Mouse (Mus musculus): ENCODE results near the gene Prex1. TPM values are rescaled to one million over a fixed set of nuclear protein-coding genes. Genes with fewer than 3 reads are reported as not detected.

Prex1 gene
- polyA plus RNA-seq, 1 experiment = 20.1 TPM

GRCm38 (mm10) chr2:166540216-166540615 lies 173.4 kb downstream of the Prex1 start:
- Histone ChIP-seq H3K4me3 (ENCODE audit: low read depth, low read length) (no peak overlapping the region), H3K36me3 (ENCODE audit: control insufficient read depth, insufficient read depth, low read length) (no peaks in the 10 kb centered on the region), H3K27me3 (ENCODE audit: control insufficient read depth, insufficient read depth, low read length) (no peaks in the 10 kb centered on the region), H3K27ac (ENCODE audit: insufficient read depth, low read depth, low read length) (no peak overlapping the region), H3K4me1 (ENCODE audit: control insufficient read depth, insufficient read depth, insufficient read length, low read length) (no peaks in the 10 kb centered on the region)
- WGBS = 70% methylated on average over 1 of the region's 1 CpGs
- TF ChIP-seq POLR2A (IDR thresholded peaks at IDR 0.05; ENCODE audit: low read depth, low read length) (no peak), CTCF (IDR thresholded peaks at IDR 0.05; ENCODE audit: extremely low read depth, insufficient read length, insufficient replicate concordance, low read depth, low read length) (no peak)

GRCm38 (mm10) chr2:166536896-166537295 lies 176.7 kb downstream of the Prex1 start:
- no peaks in the 10 kb centered on the region for H3K4me1 ChIP-seq (ENCODE audit: control insufficient read depth, insufficient read depth, insufficient read length, low read length)
- no peak for TF ChIP-seq POLR2A (IDR thresholded peaks at IDR 0.05; ENCODE audit: low read depth, low read length)
- TF ChIP-seq CTCF (IDR thresholded peaks at IDR 0.05; ENCODE audit: extremely low read depth, insufficient read length, insufficient replicate concordance, low read depth, low read length) = no peak
- 83% methylated on average over 3 of the region's 3 CpGs for WGBS
- H3K4me3 ChIP-seq (ENCODE audit: low read depth, low read length) = no peak overlapping the region
- no peaks in the 10 kb centered on the region for H3K36me3 ChIP-seq (ENCODE audit: control insufficient read depth, insufficient read depth, low read length)
- no peak overlapping the region for H3K27ac ChIP-seq (ENCODE audit: insufficient read depth, low read depth, low read length)
- no peaks in the 10 kb centered on the region for H3K27me3 ChIP-seq (ENCODE audit: control insufficient read depth, insufficient read depth, low read length)

- Histone ChIP-seq H3K4me1 (ENCODE audit: control insufficient read depth, insufficient read depth, insufficient read length, low read length) (no peaks in the 10 kb centered on the region), H3K27ac (ENCODE audit: insufficient read depth, low read depth, low read length) (no peak overlapping the region), H3K27me3 (ENCODE audit: control insufficient read depth, insufficient read depth, low read length) (no peaks in the 10 kb centered on the region), H3K36me3 (ENCODE audit: control insufficient read depth, insufficient read depth, low read length) (no peaks in the 10 kb centered on the region), H3K4me3 (ENCODE audit: low read depth, low read length) (no peak overlapping the region)
- TF ChIP-seq CTCF (IDR thresholded peaks at IDR 0.05; ENCODE audit: extremely low read depth, insufficient read length, insufficient replicate concordance, low read depth, low read length) (no peak), POLR2A (IDR thresholded peaks at IDR 0.05; ENCODE audit: low read depth, low read length) (no peak)
- 77% methylated on average over 11 of the region's 11 CpGs for WGBS
Measured at GRCm38 (mm10) chr2:166535519-166535918, 178.1 kb downstream of the Prex1 start.

GRCm38 (mm10) chr2:166526204-166526603 lies 187.4 kb downstream of the Prex1 start:
- no peak overlapping the region for H3K4me3 ChIP-seq (ENCODE audit: low read depth, low read length)
- 82% methylated on average over 9 of the region's 9 CpGs for WGBS
- no peak overlapping the region for H3K27ac ChIP-seq (ENCODE audit: insufficient read depth, low read depth, low read length)
- peaks cover 3% of the 10 kb centered on the region; the same call in 1 of the 2 replicates for H3K4me1 ChIP-seq (ENCODE audit: control insufficient read depth, insufficient read depth, insufficient read length, low read length)
- H3K27me3 ChIP-seq (ENCODE audit: control insufficient read depth, insufficient read depth, low read length) = no peaks in the 10 kb centered on the region; the same call in 1 of the 2 replicates
- no peaks in the 10 kb centered on the region for H3K36me3 ChIP-seq (ENCODE audit: control insufficient read depth, insufficient read depth, low read length)
- no peak for TF ChIP-seq POLR2A (IDR thresholded peaks at IDR 0.05; ENCODE audit: low read depth, low read length)
- no peak for TF ChIP-seq CTCF (IDR thresholded peaks at IDR 0.05; ENCODE audit: extremely low read depth, insufficient read length, insufficient replicate concordance, low read depth, low read length)

- 80% methylated on average over 10 of the region's 10 CpGs for WGBS
- peaks cover 3% of the 10 kb centered on the region; the same call in 1 of the 2 replicates for H3K4me1 ChIP-seq (ENCODE audit: control insufficient read depth, insufficient read depth, insufficient read length, low read length)
- H3K4me3 ChIP-seq (ENCODE audit: low read depth, low read length) = no peak overlapping the region
- no peaks in the 10 kb centered on the region for H3K36me3 ChIP-seq (ENCODE audit: control insufficient read depth, insufficient read depth, low read length)
- H3K27me3 ChIP-seq (ENCODE audit: control insufficient read depth, insufficient read depth, low read length) = no peaks in the 10 kb centered on the region; the same call in 1 of the 2 replicates
- TF ChIP-seq POLR2A (IDR thresholded peaks at IDR 0.05; ENCODE audit: low read depth, low read length) (no peak), CTCF (IDR thresholded peaks at IDR 0.05; ENCODE audit: extremely low read depth, insufficient read length, insufficient replicate concordance, low read depth, low read length) (no peak)
- no peak overlapping the region for H3K27ac ChIP-seq (ENCODE audit: insufficient read depth, low read depth, low read length)
Measured at GRCm38 (mm10) chr2:166523156-166523890, 190.3 kb downstream of the Prex1 start.

- no peak overlapping the region for H3K4me3 ChIP-seq (ENCODE audit: low read depth, low read length)
- TF ChIP-seq POLR2A (IDR thresholded peaks at IDR 0.05; ENCODE audit: low read depth, low read length) (no peak), CTCF (IDR thresholded peaks at IDR 0.05; ENCODE audit: extremely low read depth, insufficient read length, insufficient replicate concordance, low read depth, low read length) (no peak)
- H3K27me3 ChIP-seq (ENCODE audit: control insufficient read depth, insufficient read depth, low read length) = no peaks in the 10 kb centered on the region
- WGBS = 58% methylated on average over 15 of the region's 15 CpGs
- no peak overlapping the region for H3K27ac ChIP-seq (ENCODE audit: insufficient read depth, low read depth, low read length)
- H3K36me3 ChIP-seq (ENCODE audit: control insufficient read depth, insufficient read depth, low read length) = no peaks in the 10 kb centered on the region
- peaks cover 3% of the 10 kb centered on the region; the same call in 1 of the 2 replicates for H3K4me1 ChIP-seq (ENCODE audit: control insufficient read depth, insufficient read depth, insufficient read length, low read length)
Measured at GRCm38 (mm10) chr2:166522612-166523120, 191.0 kb downstream of the Prex1 start.

GRCm38 (mm10) chr2:166521878-166522611 lies 191.6 kb downstream of the Prex1 start:
- TF ChIP-seq POLR2A (IDR thresholded peaks at IDR 0.05; ENCODE audit: low read depth, low read length) = no peak
- no peak for TF ChIP-seq CTCF (IDR thresholded peaks at IDR 0.05; ENCODE audit: extremely low read depth, insufficient read length, insufficient replicate concordance, low read depth, low read length)
- 21% methylated on average over 16 of the region's 16 CpGs for WGBS
- H3K27ac ChIP-seq (ENCODE audit: insufficient read depth, low read depth, low read length) = no peak overlapping the region

More at GRCm38 (mm10) chr2:166521878-166522611, 191.6 kb downstream of the Prex1 start:
- peaks cover 3% of the 10 kb centered on the region; the same call in 1 of the 2 replicates for H3K4me1 ChIP-seq (ENCODE audit: control insufficient read depth, insufficient read depth, insufficient read length, low read length)
- peaks cover 2% of the 10 kb centered on the region; the same call in 1 of the 2 replicates for H3K27me3 ChIP-seq (ENCODE audit: control insufficient read depth, insufficient read depth, low read length)
- H3K36me3 ChIP-seq (ENCODE audit: control insufficient read depth, insufficient read depth, low read length) = no peaks in the 10 kb centered on the region
- H3K4me3 ChIP-seq (ENCODE audit: low read depth, low read length) = no peak overlapping the region

Data from small intestine, adult 2 months (tissue).